Mouse (Mus musculus) kidney, adult 2 months (tissue): ENCODE data around the gene Pla2g4b.

ENCODE experiments used
- CTCF ChIP-seq: fragments of 200-500 bp; conservative IDR thresholded peaks from 2 replicates; pipeline ENCODE4 v1.5.1; 2011; ENCODE audit warnings: low read depth, mild to moderate bottlenecking, control low read depth, low read length, moderate library complexity, mixed read lengths; ENCODE audit not compliant: insufficient read depth, insufficient read length
- POLR2A ChIP-seq: fragments of 200-500 bp; IDR thresholded peaks from one replicate; pipeline ENCODE4 v1.6.1; 2011; ENCODE audit warnings: low read depth, low read length, control low read depth

DNA sequence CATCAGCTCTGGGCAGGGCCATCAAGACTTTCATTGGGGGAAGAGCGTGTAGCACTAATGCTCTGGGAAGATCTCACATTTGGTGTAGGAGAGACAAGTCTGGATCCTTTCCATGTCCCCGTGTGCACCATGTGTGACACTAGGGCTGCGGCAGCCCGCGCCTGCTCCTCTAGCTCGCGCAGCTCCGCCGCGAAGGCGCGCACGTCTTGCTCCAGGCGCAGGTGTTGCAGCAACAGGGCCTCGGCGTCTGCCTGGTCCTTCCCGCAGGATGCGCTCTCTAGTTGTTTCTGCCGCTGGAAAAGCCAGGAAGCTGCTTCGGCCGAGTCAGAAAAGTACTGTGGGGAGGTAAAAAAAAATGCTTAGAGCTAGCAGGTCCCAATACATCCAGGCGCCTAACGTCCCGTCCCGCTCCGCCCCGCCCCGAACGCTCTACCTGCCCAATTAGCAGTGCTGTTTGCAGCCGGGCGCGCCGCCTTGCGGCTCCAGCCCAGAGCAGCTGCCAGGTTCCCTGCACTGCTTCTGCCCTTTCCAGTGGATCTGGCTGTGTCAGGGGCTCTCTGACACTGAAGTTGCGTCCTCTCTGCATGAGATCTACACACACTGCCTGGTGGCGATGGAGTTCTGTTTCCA lies 43.0 kb downstream of the Pla2g4b start:
- peak; percentile 62 for TF ChIP-seq CTCF
- no peak for TF ChIP-seq POLR2A
